Mouse (Mus musculus): ENCODE results near the gene Vav2. TPM values are rescaled to one million over a fixed set of nuclear protein-coding genes. Genes with fewer than 3 reads are reported as not detected.

Vav2 gene
- polyA plus RNA-seq, 1 experiment from 2014 or later, result 15.1 TPM

GRCm38 (mm10) chr2:27262984-27263383 lies 163.8 kb downstream of the Vav2 start:
- no peak overlapping the region for H3K9ac ChIP-seq
- no peak overlapping the region for H3K4me2 ChIP-seq
- H3K9me3 ChIP-seq, result 0 out of 2 replicates have a peak, but pooled peaks cover 5% of the 10 kb centered on the region
- H3K36me3 ChIP-seq, result peaks cover 67% of the 10 kb centered on the region
- no peak overlapping the region for H3K27ac ChIP-seq
- H3K4me1 ChIP-seq (replicated peaks), result no peaks in the 10 kb centered on the region
- 87% methylated on average over 4 of the region's 4 CpGs for WGBS
- no peak overlapping the region for H3K4me3 ChIP-seq
- no peaks in the 10 kb centered on the region for H3K27me3 ChIP-seq
- ATAC-seq (ENCODE audit: low FRiP score), result no peak

GRCm38 (mm10) chr2:27251434-27251833 lies 175.4 kb downstream of the Vav2 start:
- Histone ChIP-seq H3K4me1 (replicated peaks) (peaks cover 14% of the 10 kb centered on the region; the same call in 1 of the 2 replicates), H3K4me3 (no peak overlapping the region), H3K27me3 (no peaks in the 10 kb centered on the region), H3K27ac (no peak overlapping the region), H3K9me3 (no peaks in the 10 kb centered on the region), H3K36me3 (no peaks in the 10 kb centered on the region), H3K4me2 (no peak overlapping the region), H3K9ac (no peak overlapping the region)
- no peak for ATAC-seq (ENCODE audit: low FRiP score)

DNA sequence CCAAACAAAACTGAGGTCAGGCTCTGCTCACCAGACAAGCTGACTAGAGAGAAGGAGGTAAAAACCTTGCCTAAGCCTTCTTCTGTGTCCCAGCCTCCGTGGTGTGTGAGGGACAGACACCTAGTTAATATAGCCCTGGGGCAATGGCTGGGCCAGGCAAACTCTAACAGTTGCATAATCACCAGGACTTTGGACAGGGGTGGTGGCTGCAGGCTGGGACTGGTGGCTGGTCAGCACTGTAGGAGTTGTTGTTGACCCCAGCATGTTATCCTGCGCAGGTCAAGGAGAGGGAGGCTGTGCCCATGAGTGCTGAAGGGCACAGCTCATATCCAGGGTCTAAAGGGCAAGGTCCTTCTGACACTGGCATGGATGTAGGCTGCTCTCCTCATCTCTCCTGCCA lies 178.6 kb downstream of the Vav2 start, which contains the start of gene Sardh:
Gene Sardh (minus strand): TSS at position 127 of the 400 bp plus-strand sequence.
- 0 out of 2 replicates have a peak within 1 kb of the TSS, but pooled peaks have one; percentile 12 for H3K27ac ChIP-seq
- no peak within 1 kb of the TSS for H3K4me2 ChIP-seq
- H3K36me3 ChIP-seq, result no peaks in the 10 kb centered on the region
- ATAC-seq (ENCODE audit: low FRiP score), result no peak
- H3K4me1 ChIP-seq (replicated peaks), result peaks cover 13% of the 10 kb centered on the region; the same call in 1 of the 2 replicates
- H3K9ac ChIP-seq, result no peak within 1 kb of the TSS
- no peak within 1 kb of the TSS for H3K4me3 ChIP-seq
- 83% methylated on average over 2 of the region's 2 CpGs for WGBS
- H3K9me3 ChIP-seq, result no peaks in the 10 kb centered on the region
- no peaks in the 10 kb centered on the region for H3K27me3 ChIP-seq

- 0 out of 2 replicates have a peak overlapping the region, but pooled peaks have one; percentile 12 for H3K27ac ChIP-seq
- no peak for ATAC-seq (ENCODE audit: low FRiP score)
These were observed 179.4 kb downstream of the Vav2 start for GRCm38 (mm10) chr2:27247487-27247863.

GRCm38 (mm10) chr2:27246712-27247486 lies 179.9 kb downstream of the Vav2 start:
- ATAC-seq (ENCODE audit: low FRiP score), result peak; percentile 80
- no peaks in the 10 kb centered on the region for H3K36me3 ChIP-seq
- no peak overlapping the region for H3K4me3 ChIP-seq
- peak overlapping the region; percentile 34 for H3K4me2 ChIP-seq
- no peaks in the 10 kb centered on the region for H3K9me3 ChIP-seq
- H3K27me3 ChIP-seq, result no peaks in the 10 kb centered on the region
- peaks cover 13% of the 10 kb centered on the region; the same call in 1 of the 2 replicates for H3K4me1 ChIP-seq (replicated peaks)
- no peak overlapping the region; the same call in 1 of the 2 replicates for H3K9ac ChIP-seq
- 49% methylated on average over 7 of the region's 7 CpGs for whole genome bisulfite sequencing
- peak overlapping the region; percentile 55; the same call in 1 of the 2 replicates for H3K27ac ChIP-seq

More at GRCm38 (mm10) chr2:27247487-27247863, 179.4 kb downstream of the Vav2 start:
- Histone ChIP-seq H3K27me3 (no peaks in the 10 kb centered on the region), H3K9ac (no peak overlapping the region), H3K4me2 (no peak overlapping the region), H3K4me3 (no peak overlapping the region), H3K4me1 (replicated peaks) (peaks cover 13% of the 10 kb centered on the region; the same call in 1 of the 2 replicates), H3K36me3 (no peaks in the 10 kb centered on the region), H3K9me3 (no peaks in the 10 kb centered on the region)
- 59% methylated on average over 2 of the region's 2 CpGs for WGBS

GRCm38 (mm10) chr2:27245947-27246346 lies 180.9 kb downstream of the Vav2 start:
- Histone ChIP-seq H3K4me2 (no peak overlapping the region), H3K36me3 (no peaks in the 10 kb centered on the region), H3K9me3 (no peaks in the 10 kb centered on the region), H3K27ac (no peak overlapping the region), H3K9ac (no peak overlapping the region), H3K4me1 (replicated peaks) (peaks cover 13% of the 10 kb centered on the region; the same call in 1 of the 2 replicates), H3K27me3 (no peaks in the 10 kb centered on the region), H3K4me3 (no peak overlapping the region)
- ATAC-seq (ENCODE audit: low FRiP score), result no peak
- 66% methylated on average over 7 of the region's 7 CpGs for WGBS

- no peaks in the 10 kb centered on the region for H3K36me3 ChIP-seq
- no peak overlapping the region for H3K4me3 ChIP-seq
- peaks cover 2% of the 10 kb centered on the region for H3K4me1 ChIP-seq (replicated peaks)
- H3K4me2 ChIP-seq, result no peak overlapping the region
- H3K9me3 ChIP-seq, result no peaks in the 10 kb centered on the region
- 25% methylated on average over 4 of the region's 4 CpGs for WGBS
- no peak overlapping the region for H3K9ac ChIP-seq
- peaks cover 10% of the 10 kb centered on the region for H3K27me3 ChIP-seq
- no peak overlapping the region for H3K27ac ChIP-seq
- ATAC-seq (ENCODE audit: low FRiP score), result peak; percentile 72
These were observed 189.5 kb downstream of the Vav2 start for GRCm38 (mm10) chr2:27237342-27237741.

DNA sequence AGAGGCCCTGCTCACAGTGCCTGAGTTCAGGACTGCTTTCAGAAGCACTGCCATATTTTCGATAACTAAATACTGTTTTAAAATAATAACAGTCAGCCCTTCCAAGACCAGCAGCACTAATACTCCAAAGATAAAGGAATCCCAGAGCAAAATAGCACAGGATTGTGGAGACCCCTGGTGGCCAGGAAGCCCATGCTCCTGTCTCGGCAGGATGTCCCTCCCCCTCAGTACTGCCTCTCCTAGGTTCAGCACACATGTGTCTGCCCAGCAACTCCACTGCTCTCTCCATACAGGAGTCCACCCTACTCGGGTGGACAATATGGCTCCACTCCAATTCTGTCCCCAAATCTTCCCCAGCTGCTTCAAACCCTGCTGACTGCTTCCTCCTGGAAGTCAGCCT lies 191.1 kb downstream of the Vav2 start:
- ATAC-seq (ENCODE audit: low FRiP score), result peak; percentile 68
- no peak overlapping the region for H3K27ac ChIP-seq
- H3K36me3 ChIP-seq, result no peaks in the 10 kb centered on the region
- no peak overlapping the region for H3K4me3 ChIP-seq
- no peak overlapping the region for H3K4me2 ChIP-seq
- WGBS, result 34% methylated on average over 3 of the region's 3 CpGs
- no peaks in the 10 kb centered on the region for H3K9me3 ChIP-seq
- no peak overlapping the region for H3K9ac ChIP-seq
- H3K27me3 ChIP-seq, result peaks cover 10% of the 10 kb centered on the region
- peaks cover 5% of the 10 kb centered on the region for H3K4me1 ChIP-seq (replicated peaks)

DNA sequence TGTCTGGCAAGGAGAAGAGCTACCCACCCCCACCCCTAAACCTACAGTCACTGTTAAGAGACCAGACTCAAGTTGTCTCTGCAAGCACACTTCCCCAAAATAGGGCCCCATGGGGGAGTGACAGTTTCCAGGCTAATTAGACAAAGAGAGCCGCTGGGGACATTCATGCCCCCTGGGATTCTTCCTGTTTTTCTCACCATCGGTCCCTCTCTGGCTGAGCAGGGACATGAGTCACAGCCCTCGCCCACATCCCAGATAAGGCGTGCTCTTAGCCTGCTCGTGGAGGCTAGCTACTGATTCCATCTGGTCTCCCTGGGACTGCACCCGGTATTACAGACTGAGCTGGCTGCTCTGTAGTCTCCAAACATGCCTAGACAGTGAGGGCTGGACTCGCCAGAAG lies 194.5 kb downstream of the Vav2 start:
- Histone ChIP-seq H3K36me3 (no peaks in the 10 kb centered on the region), H3K9ac (no peak overlapping the region), H3K4me2 (no peak overlapping the region), H3K27ac (no peak overlapping the region), H3K4me1 (replicated peaks) (peaks cover 5% of the 10 kb centered on the region), H3K4me3 (no peak overlapping the region), H3K9me3 (no peaks in the 10 kb centered on the region), H3K27me3 (peaks cover 10% of the 10 kb centered on the region)
- ATAC-seq (ENCODE audit: low FRiP score), result no peak
- WGBS, result 21% methylated on average over 7 of the region's 7 CpGs

GRCm38 (mm10) chr2:27229481-27230105 lies 197.2 kb downstream of the Vav2 start:
- 80% methylated on average over 2 of the region's 2 CpGs for WGBS
- Histone ChIP-seq H3K4me3 (no peak overlapping the region), H3K27ac (no peak overlapping the region), H3K9ac (no peak overlapping the region), H3K4me2 (no peak overlapping the region), H3K36me3 (no peaks in the 10 kb centered on the region), H3K27me3 (0 out of 2 replicates have a peak, but pooled peaks cover 6% of the 10 kb centered on the region), H3K4me1 (replicated peaks) (peaks cover 5% of the 10 kb centered on the region), H3K9me3 (no peaks in the 10 kb centered on the region)
- ATAC-seq (ENCODE audit: low FRiP score), result no peak

DNA sequence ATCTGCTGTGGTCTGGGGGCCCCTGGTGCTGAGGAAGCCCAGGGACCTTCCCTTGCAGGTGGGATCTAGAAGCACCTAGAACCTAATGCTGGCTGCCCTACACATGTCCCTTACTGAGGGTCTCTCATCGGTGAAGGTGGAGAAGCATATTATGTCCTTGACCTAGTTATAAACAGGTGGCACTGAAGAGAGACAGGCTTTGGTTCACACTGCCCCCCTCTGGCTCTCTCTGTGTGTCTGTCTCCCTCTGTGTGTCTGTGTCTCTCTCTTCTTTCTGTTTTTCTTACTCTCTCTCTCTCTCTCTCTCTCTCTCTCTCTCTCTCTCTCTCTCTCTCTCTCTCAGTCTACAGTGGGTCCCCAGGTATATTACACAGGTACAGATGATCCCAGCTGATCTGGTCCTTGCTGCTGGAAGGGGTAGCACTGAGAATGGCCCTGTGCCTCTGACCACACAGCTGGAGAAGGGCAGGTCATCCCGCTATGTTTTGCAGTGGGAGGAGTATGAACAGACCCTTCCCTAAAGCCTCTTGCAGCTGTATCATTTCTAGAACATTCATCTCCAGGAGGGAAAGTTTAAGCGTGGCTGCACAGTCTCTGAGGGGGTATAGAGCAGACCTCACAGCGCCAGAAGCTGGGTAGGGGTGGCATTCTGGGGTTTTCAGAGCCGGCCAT lies 197.9 kb downstream of the Vav2 start:
- WGBS, result 90% methylated on average over 5 of the region's 5 CpGs

DNA sequence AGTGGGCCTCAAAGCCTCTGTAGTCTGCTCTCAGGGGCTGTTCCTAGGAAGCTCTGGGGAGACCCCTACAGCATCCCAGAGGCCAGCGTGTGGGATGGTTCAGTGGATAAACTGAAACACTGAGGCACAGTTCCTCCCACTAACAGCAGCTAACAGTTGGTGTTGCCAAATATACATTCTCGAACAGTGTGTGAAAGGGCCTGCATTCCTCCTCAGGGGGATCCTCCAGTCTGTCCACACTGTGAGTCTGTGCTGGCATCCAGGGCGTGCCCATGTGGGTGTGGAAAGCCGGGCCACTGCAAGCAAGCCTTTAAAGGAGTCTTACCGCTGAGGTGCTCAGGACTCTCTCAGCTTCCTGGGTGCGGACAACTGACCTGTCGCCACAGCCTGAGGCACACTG lies 200.3 kb downstream of the Vav2 start:
- no peak overlapping the region for H3K9ac ChIP-seq
- 72% methylated on average over 7 of the region's 7 CpGs for WGBS
- H3K4me1 ChIP-seq (replicated peaks), result no peaks in the 10 kb centered on the region
- no peak overlapping the region for H3K4me2 ChIP-seq
- no peaks in the 10 kb centered on the region for H3K9me3 ChIP-seq
- H3K27me3 ChIP-seq, result no peaks in the 10 kb centered on the region
- no peak overlapping the region for H3K4me3 ChIP-seq
- no peaks in the 10 kb centered on the region for H3K36me3 ChIP-seq
- no peak for ATAC-seq (ENCODE audit: low FRiP score)
- H3K27ac ChIP-seq, result no peak overlapping the region

More for the DNA sequence above, 197.9 kb downstream of the Vav2 start:
- H3K4me1 ChIP-seq (replicated peaks), result peaks cover 5% of the 10 kb centered on the region
- no peak overlapping the region for H3K27ac ChIP-seq
- H3K27me3 ChIP-seq, result 0 out of 2 replicates have a peak, but pooled peaks cover under 1% of the 10 kb centered on the region
- no peaks in the 10 kb centered on the region for H3K36me3 ChIP-seq
- no peak for ATAC-seq (ENCODE audit: low FRiP score)
- no peak overlapping the region for H3K4me2 ChIP-seq
- H3K9ac ChIP-seq, result no peak overlapping the region
- no peak overlapping the region for H3K4me3 ChIP-seq
- H3K9me3 ChIP-seq, result no peaks in the 10 kb centered on the region

All from hindbrain, embryonic 13.5 days (tissue).